Mouse (Mus musculus): ENCODE data around the gene St6gal2. TPM values are rescaled to one million over a fixed set of nuclear protein-coding genes. Genes with fewer than 3 reads are reported as not detected.

Gene St6gal2
- under 1 TPM in 1 of 2 experiments, not detected in 1; 0.05 TPM for total RNA-seq (2021)
- long read RNA-seq, experiment 1: 0 reads
- long read RNA-seq, experiment 2: 0 reads

DNA sequence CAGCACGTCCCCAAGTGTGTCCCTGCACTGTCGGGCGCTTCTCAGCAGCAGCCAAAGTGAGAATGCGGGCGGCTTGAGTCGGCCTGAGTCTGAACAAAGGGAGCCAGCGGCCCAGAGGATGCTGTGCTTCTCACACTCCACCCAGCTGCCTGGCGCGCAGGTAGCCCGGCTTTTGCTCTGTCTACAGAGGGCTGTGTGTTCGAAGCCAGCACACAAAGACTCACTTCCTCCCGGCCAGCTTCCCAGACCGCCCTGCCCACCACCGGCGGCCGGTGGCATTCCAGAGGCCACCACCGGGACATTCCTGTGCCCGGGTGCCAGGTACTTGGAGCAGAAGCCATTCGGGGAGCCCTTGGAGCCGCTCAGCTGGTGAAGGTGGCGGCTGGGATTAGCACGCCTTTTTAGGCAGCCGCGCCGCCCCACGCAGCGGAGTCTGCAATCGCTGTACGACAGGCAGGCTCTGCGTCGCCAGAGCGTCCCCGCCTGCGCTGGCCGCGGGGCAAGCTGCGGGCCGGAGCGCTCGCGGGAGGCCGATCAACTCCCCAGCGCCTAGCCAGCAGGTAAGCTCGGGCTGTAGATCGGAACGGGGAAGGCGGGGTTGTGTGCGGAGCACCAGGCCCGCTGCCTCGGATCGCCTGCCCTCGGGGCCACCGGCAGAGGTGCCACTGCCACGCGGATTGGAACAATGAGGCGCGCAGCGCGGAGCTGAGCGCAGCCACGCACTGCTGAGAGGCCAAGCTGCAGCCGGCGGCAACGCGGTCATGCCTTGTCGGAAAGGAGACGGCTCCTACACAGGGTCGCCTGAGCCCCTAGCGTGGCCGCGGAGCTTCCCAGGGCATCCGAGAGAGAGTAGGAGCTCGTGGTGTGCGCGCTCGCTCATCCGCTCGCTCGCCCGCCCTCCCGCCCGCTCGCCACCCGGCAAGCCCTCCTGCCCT lies at the start of gene St6gal2:
Gene St6gal2, plus strand, starts transcription at position 133 of the 935 bp plus-strand sequence.
- DNase-seq (ENCODE audit: low spot score in 2 of 2): peak in 1 of 2 experiments; percentile 11

DNA sequence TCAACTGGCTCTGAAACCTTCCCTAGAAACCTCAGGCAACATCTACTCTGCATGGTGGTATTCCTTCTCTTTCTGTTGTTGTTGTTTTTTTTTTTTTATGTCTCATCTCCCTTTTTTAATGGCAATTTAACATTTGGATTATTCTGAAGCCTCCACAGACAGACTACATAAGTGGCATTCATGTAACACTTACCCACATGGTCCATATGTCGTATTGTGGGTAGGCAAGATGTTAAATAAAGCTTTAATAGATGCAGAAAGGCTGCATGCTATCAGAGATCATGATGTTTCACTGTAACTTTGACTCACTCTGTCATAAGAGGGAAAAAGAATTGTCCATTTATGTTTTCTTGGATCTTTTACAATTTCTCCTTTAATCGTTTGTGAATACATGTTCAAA lies 39.1 kb upstream of the St6gal2 start:
- DNase-seq (ENCODE audit: low spot score in 2 of 2): no peak

DNA sequence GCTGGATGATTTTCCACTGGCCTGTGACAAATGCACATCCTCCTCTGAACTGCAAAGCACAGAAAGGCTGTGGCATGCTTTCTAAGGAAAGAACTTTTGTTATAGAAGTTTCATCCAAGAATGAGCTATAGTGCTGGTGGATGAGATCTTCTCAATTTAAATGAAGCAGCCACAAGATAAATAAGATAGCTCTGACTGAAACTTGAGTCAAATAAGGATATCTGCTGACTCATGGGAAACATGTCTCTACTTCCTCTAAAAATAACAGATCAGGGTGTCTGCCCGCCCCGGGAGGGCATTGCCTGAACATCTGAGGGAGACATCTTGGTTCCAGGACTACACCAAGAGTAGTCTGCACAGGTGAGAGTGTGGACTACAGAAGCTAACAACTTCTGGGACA lies 28.7 kb upstream of the St6gal2 start:
- no peak for DNase-seq (ENCODE audit: low spot score in 2 of 2)

DNA sequence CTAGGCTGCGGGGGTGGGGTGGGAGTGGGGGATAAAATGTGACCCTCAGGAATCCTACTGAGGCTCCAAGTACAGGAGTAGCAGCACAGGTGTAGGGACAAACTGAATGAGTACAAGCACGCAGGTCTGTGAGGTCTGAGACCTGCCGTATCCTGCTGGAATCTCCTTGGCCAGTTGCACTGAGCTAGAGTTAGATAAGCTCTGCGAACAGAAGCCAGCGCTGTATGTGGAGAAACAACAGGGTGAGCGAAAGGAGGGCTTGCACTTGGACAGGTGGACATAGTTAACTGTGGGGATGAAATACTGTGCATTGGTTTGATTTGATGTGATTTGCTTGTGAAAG lies 974 bp downstream of the St6gal2 start:
- DNase-seq (ENCODE audit: low spot score in 2 of 2): no peak

DNA sequence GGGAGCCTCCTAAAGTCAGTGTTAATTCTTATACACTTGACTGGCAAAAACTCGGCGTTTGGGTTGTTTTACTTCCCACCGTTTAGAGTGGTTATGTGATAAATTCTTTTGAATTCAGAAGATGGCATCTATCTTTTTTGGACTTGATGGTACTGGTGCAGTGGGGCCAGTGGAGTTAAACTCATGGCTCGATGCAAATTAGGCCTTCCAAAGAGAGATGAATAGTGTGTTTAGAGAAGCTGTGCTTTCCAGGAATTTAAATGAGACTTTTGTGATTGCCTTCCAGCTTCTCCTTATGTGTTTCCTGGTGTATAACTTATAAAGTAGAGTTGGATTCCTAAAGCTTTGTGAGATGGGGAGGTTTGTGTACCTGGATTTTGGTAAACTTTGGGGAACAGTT lies 1.5 kb downstream of the St6gal2 start:
- DNase-seq (ENCODE audit: low spot score in 2 of 2): no peak

DNA sequence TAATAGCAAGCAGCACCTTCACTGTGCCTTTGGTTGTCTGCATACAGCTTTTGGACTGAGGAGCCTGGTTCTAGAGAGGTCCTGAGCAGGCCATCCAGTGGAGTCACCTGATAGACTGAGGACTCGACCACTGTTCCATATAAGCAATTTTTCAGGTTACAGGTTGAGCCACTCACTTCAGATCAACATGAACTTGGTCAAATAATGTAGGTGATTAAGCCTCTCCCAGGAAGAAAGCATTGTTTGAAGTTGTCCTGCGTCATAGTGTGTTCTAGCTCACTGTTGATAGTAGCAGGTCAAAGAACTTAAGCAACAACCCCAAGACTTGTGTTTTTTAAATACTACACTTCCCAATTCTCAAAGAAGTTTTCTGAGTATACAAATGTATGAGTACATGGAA lies 5.8 kb downstream of the St6gal2 start:
- no peak for DNase-seq (ENCODE audit: low spot score in 2 of 2)

DNA sequence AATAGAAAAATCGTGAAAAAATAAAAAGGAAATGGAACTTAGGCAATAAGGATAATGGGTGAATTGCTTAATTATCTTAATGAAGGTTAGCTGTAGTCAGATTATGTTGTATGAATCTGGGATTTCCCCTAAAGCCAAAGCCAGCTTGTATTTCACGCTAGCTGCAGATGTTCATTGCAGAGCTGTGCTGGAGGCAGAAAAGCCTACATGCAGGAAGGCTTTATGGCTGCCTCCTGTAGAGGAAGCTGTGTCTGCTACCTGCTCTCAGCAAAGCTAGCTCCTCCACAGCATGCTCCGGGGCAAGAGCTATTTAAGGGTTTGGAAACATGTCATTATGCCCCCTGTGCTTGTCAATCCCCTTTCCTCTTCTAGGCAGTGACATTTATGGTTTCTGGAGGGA lies 9.3 kb downstream of the St6gal2 start:
- DNase-seq (ENCODE audit: low spot score in 2 of 2): no peak

DNA sequence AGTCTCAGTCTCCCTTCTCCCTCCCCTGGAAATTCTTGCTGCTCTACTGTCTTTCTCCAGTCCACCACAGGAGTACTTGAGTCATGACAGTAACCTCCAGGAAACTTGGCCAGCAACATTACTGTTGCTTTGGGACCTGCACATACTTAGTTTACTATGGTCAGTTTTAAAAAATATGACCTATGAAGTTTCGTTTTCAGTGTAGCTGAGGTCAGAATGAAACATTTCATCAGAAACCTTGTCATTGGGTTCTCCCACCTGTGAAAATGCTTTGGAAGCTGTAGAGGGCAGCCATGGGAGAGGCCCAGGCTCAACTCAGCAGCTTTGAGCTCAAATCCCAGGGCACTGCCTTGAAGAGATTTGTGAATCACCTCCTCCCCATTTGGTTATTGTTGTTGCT lies 15.0 kb downstream of the St6gal2 start:
- DNase-seq (ENCODE audit: low spot score in 2 of 2): no peak

DNA sequence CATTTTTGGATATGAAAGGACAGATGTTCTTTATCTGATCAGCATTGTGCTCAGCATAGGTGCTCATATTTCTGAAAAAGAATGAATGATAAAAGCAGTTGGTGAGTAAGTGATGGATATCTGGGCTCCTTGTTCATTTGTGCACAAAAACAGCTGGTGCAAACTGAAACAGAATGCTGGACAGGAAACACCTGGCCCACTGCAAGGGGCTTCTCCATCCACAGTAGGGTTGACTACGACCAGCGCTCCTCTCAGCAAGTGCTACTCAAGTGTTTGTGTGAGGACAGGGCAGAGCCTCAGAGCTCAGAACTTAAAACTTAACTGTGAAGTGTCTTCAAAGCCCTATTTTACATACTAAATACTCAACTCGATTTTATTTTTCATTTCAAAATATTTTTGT lies 22.4 kb downstream of the St6gal2 start:
- DNase-seq (ENCODE audit: low spot score in 2 of 2): no peak

DNA sequence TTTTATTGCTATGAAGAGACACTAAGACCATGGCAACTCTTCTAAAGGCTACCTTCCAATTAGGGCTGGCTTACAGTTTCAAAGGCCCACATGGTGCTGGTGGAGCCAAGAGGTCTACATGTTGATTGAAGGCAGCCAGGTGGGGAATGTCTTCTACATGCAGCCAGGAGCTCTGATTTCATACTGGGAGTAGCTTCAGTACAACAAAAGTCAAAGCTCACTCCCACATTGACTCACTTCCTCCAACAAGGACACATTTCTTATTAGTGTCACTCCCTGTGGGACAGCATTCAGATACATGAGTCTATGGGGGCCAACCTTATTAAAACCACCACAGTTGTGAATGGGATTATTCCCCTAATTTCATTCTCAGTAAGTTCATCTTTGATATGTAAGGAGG lies 23.8 kb downstream of the St6gal2 start:
- DNase-seq (ENCODE audit: low spot score in 2 of 2): no peak

DNA sequence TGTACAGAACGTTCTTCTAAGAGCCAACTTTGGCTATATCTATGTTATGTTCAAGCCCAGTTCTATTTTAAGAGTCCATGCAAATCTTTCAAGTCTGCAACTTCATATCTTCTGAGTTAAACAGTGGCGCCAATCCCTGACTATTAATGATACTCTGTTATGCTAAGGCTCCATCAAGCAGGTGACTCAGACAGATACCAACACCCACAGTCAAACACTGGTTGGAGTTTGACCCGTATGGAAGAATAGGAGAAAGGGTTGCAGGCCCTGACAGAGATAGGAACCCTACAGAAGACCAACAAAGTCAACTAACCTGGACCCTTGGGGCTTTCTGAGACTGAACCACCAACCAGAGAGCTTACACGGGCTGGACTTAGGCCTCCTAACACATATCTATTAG lies 30.8 kb downstream of the St6gal2 start:
- DNase-seq (ENCODE audit: low spot score in 2 of 2): no peak

DNA sequence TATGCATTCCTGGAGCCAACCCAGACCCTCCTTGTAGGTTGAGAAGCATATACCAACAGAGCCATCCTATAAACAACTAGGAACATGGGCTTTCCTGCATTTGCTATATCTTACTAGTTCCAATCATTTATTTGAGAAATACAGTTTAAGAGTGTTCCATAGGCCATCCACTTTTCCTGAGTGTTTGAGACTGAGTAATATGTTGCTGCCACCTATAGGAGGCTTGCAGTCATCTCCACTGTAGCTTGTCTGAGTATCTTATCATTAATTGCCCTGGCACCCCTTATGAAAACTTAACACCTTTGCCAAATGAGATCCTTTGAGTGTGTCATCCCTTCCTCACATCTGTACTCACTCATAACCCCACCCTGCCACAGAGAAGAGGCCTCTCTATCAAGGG lies 32.2 kb downstream of the St6gal2 start:
- no peak for DNase-seq (ENCODE audit: low spot score in 2 of 2)

DNA sequence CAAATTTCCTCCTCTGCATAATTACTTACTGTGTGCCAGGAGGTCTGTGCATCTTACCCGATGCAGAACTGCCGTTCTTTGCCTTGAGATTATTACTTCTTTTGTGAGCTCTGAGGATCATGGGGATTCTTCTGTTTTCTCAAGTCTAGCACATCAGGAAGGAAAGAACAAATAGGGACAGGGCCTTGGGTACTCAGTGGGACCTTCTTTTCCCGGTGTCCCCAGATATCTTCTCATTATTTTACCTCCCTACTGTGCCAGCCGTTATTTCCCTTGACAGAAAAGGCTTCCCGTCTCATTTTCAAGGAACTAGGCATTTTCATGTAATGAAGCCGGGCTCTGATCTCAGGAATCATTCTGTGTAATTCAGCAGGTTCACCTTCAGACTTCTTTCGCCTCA lies 34.2 kb downstream of the St6gal2 start:
- no peak for DNase-seq (ENCODE audit: low spot score in 2 of 2)

DNA sequence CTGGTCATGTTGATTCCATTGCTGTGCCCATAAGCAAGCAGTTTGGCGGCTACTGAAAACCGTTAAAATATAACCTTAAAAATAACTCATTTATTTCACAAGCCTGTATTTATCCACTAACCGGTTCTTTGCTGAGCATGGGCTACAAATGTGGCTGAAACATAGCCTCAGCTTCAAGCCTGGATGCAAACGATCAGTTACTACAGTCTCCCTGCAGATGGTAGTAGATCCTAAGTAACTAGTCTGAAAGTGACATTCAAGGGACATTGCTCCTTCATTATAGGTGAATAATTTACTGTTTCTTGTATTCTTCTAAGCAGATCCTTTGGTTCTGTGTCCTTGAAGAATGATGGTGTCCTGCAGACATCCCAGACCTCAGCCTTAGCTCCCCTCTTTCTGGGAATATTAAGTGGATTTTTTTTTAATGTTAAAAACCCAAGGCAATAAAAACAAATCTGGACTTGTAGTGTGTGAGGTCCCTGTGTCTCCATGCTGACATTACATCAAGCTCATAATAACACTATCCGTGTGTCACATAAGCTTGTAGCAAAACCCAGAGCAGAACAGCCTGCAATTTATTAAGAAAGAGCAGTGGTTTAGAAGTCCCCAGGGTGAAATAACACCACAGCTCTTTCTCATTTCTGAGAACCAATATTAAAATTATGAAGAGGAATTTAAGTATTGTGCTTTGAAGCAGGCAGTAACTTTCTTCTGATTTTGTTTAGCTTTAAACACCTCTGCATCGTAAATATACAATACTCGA lies 39.1 kb downstream of the St6gal2 start:
- DNase-seq (ENCODE audit: low spot score in 2 of 2): no peak

DNA sequence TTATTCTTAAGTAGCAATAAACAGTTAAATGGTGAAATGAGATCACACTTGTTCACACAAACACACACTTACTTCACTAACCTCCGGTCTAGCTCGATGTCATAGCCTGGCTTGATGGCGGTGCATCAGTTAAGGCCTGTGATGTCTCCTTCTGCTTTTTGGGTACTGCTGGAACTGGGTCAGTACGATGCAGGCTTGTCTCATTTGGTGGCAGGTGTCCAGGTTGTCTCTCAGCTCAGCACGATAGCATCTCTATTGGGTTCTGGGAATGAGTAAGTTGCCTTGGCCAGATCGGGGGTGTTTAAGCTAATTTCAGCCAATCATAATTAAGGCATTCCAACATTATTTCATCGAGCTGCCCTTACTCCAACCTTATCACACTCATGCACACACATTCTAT lies 86.7 kb downstream of the St6gal2 start:
- no peak for DNase-seq (ENCODE audit: low spot score in 2 of 2)

DNA sequence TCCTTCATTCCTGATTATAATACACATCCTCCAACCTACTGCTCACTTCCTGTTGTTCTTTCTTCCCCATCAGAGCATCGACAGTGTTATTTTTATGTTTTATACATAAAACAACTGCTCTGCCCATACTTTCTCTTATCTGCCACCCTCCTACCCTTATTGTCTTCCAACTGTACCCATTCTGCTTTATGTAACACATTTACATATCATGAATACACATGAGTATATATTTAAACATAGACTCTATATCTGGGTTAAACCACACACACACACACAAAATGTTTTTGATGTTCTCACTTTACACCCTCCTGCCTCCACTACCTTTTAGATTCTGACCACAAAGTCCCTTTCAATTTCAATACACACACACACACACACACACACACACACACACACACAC lies 103.3 kb downstream of the St6gal2 start:
- DNase-seq (ENCODE audit: low spot score in 2 of 2): no peak

DNA sequence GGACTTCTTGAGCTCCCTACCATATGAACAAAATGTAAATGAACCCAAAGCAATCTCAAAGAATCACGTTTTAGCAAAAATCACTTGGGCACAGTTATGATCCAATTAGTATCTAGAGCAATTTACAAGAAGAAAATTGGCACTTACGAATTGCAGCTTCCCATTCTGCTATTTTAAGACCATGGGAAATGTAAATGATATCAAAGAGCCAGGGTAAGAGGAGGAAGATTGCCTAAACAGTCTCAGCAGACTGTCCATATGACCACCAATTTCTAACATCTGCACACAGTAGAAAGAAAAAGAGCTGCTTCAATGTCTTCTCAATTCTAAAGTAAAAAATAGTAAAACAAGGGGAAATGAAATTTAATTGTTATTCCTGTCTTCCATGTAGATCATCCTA lies 116.6 kb downstream of the St6gal2 start:
- DNase-seq (ENCODE audit: low spot score in 2 of 2): no peak

Other genes starting within 250 kb of the St6gal2 start
- not detected for gene Vmn2r118, start 179.8 kb downstream of the St6gal2 start, total RNA-seq (2021)